Mouse (Mus musculus): ENCODE measurements around the gene Ptprr.

Gene Ptprr

DNA sequence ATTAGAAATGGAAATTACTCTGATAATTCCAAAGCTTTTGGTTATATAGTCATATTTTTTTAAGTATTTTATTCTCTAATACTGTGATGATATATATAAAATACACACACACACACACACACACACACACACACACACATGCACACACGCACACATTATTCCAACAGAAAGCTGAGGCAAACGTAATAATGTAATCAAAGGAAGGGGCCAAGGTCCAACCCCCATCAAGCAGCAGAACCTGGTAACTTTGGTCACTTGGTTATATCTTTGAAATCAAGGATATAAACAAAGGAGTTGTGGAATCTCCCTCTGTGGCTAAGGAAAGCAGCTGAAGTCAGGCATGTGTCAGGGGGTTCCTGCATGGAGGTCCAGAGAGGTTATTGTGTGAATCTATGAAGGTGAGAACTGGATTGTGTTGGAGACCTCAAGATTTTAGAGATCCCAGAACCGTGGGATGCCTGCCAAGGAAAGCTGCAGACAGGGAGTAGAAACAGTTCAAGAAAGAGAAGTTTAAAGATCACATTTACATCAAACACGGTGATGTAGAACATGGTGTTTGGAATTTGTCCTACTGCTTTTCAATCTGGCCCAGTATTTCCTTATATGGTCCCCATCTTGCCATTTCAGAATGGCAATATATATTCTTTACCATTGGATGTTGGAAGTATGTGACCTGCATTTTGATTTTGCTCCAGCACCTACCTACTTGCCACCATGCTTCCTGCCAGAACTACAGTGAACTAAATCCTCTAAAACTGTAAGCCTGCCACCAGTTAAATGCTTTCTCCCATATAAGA, 98.1 kb downstream of the Ptprr start:
- no peak for DNase-seq (ENCODE audit: low read depth, low spot score)

DNA sequence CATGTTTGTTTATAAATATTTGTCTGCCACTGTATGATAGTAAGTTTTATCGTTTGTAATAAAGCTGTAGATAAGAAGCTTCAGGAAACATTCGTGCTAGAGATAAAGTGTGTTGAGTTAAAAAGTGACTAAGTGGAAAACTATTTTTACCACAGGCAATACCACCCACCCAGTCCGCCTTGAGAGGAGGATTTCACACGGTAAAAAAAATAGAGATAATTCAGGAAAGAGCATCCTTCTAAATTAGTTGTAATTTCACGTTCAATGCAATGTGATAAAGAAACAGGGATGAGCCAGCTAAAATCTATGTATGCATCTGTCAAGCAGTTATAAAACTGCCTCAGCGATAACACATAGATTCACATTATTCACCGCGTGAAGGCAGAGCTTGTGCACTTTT, 99.0 kb downstream of the Ptprr start:
- no peak for DNase-seq (ENCODE audit: low read depth, low spot score)

DNA sequence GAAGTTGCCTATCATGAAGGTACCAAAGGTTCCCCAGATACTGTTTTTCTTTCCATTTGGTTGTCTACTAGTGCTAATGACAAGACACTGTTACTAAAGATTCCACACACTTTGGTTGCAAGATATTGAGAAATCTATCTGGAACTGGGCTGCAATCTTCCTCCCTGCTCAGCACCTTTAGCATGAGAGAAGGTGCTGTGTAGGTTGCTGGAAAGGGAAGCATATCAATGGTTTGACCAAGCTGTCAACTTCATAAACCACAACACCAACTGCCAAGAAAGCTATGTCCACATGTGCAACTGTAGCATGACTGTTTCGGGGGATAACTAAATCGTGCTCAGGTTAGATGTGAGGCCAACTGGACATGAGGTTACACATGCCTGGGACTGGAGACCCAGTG, 103.5 kb downstream of the Ptprr start:
- no peak for DNase-seq (ENCODE audit: low read depth, low spot score)

DNA sequence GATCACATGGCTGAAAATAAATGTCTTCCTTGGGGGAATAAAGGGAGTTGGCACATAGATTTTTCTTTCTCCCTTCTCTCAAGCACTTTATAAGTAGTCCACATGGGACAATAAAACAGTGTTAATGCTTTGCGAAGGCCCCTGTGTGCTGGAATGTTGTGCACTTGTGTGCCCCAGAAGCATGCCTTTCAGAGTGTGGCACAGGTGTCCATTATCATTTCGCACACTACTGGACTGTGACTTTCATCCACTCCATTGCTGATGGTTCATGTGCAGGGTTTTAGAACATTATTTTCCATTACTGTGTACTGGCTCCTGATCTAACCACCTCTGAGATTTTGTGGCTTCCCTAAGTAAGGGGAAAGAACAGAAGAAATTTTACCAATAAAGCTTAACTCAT, 105.8 kb downstream of the Ptprr start:
- DNase-seq (ENCODE audit: low read depth, low spot score), result no peak

DNA sequence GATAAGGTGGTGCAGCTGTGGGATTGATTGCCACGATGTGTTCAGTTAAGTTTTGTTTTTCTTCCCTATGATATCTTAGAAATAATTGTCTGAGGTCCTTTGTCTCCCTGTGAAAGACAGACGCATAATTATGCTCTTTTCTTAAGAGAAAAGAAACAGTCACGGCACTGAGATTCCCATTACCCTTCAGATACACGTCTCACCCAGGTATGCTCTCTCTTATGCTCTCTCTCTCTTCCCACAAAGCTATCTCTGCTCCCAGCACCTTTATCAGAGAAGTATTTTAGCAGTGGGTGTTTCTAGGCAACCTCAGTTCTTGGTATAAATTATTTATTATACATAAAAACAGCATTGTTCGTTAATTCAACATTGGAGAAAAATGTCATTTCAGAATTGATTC, 107.4 kb downstream of the Ptprr start:
- DNase-seq (ENCODE audit: low read depth, low spot score), result no peak

DNA sequence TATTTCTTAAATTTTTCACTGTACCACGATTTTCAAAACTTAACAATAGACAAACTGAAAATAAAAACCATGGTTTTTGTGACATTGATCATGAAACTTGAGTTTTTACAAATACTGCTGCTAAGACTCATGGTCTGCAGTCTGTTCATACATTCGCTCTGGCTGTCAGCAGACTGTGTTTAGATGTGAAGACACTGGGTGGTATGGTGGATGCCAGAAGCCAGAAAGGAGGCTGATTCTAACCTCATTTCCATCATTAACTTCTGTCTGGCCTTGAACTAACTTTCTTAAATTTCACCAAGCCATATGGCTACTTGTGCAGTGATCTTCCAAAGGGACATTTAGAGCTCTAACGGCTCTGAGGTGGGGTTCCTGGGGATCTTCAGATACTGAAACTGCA, 112.4 kb downstream of the Ptprr start:
- no peak for DNase-seq (ENCODE audit: low read depth, low spot score)

DNA sequence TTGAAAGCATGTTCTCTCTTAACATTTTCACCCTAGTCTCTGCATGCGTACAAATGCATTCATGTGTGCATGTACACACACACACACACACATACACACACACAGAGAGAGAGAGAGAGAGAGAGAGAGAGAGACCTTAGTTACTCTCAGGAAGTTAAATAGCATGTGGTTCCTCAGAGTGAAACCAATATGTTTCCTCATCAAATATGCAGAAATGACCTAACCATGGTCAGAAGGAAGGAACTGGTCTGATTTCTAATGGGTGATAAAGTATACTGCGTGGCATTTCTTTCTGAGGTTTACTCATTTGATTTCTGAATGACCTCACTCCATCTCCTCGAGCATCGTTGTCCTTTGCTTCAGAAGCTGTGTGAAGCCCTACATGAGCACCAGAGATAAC, 113.2 kb downstream of the Ptprr start:
- no peak for DNase-seq (ENCODE audit: low read depth, low spot score)

DNA sequence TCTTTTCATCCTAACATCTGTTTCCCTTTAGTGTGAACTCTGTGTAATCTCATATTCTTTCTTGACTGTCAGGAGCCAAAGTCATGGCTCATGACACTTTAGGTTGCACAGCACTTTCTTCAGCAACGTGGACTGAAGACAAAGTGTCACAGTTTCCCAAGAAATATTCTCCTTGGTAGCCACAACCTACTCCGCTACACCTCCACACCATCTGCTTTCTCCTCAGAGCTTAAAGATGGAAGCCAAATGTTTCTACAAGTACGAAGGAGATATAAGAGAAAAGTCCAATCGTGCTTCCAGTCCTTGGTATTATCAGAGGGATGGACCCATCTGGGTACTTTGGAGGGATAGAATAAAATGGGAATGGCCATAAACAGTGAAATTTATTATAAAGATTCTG, 114.2 kb downstream of the Ptprr start:
- DNase-seq (ENCODE audit: low read depth, low spot score), result no peak

DNA sequence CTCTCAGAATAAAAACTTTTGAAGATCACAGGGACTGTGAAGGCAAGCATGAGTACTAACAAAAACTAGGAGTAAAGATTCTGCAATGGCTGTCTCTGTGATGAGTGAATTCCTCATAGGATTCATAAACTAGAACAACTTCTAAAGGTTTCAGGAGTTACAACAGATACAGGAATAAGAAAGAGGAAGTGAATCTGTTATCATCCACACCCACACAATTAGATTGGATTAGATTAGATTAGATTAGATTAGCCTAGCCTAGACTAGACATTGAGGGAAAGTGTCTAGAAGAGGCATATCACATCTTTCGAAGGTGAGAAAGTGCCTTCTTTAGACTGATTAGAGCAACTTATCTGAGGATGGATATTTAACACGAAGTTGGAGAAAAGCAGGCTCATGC, 117.2 kb downstream of the Ptprr start:
- DNase-seq (ENCODE audit: low read depth, low spot score), result no peak

DNA sequence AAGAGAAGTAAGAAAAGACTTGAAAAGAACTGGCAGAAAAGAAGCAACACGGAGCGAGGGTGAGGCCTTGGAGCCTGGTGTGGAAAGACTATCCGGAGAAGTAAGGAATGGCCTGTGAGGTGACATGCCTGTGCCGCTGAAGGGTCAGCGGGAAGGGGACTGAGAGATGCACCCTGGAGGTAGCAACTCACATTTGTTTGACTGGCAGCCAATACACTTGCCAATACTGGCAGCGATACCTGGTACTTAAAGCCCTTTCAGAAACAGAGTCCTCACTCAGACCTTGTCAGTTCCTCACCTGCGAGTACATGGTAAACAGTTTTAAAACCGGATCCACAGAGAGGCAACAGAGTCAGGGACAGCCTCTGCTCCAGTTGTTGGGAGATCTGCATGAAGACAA, 122.2 kb downstream of the Ptprr start:
- no peak for DNase-seq (ENCODE audit: low read depth, low spot score)

DNA sequence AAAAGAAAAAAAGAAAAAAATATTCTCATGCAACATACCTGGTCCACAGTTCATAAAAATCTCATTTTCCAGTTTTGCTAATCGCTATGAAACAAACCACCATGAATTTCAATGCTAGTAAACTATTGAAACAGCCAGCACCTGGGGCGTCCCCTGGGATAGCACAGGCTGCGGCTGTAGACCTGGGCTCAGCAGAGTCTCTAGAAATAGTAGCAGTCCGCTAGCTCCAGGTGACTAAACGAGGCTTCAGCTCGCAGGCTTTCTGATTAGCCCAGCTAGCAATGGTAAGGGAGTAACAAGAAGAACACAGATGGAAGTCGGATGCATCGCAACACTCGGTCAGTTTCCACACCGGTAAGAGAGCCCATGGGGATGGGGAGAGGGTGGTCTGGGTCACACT, 125.7 kb downstream of the Ptprr start:
- no peak for DNase-seq (ENCODE audit: low read depth, low spot score)

DNA sequence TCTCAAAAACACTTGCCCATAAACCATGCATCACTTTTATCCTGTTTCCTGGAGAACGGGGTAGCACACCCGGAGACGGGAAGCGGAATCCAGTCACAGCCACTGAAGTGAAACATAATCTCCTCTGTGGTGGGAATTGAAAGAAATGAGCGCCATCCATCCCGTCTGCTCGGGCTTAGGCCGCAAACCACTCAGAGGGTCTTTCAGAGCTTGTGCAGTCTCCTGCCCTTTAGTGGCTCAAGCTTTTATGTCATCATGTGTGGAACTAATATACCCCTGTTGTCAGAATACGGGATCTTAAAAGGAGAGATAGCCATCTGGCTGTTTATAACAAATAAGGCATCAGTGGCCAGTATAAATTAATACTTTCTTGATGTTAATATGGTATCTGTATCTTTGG, 128.1 kb downstream of the Ptprr start:
- no peak for DNase-seq (ENCODE audit: low read depth, low spot score)

DNA sequence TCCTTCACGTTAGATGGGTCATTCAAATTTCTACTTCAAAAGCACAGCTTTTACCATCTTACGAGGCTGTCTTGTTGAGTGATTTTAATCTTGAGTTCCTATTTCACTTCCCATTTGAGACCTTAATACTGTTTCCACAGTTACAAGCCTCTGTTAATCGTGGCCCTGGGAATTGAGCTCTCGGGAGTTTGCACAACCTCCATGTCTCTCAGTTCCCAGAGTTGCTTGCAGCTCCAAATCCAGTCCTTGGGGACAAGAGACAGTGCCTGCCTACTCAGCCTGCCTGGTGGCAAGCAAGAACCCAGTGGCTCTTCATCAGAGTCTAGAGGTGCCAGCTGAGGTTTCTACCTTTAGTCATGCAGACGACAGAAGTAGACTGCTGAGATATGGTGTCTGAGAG, 136.7 kb downstream of the Ptprr start:
- no peak for DNase-seq (ENCODE audit: low read depth, low spot score)

DNA sequence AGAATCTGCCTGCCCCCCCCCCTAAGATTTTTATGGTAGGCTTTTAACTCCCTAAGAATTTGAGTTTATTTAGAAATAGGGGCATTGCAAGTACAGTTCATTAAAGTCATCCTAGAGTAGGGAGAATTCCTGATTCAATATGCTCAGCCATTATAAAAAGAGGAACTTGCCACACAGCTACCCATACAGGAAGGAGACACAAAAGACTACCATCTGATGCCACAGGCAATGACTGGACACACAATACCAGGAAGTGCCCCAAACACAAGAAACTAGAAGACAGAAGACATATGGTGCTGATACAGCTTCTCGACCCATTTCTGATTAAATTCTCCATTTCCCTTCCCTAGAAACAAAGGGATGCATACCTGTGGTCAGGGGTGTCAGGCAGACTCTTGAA, 138.7 kb downstream of the Ptprr start:
- no peak for DNase-seq (ENCODE audit: low read depth, low spot score)

DNA sequence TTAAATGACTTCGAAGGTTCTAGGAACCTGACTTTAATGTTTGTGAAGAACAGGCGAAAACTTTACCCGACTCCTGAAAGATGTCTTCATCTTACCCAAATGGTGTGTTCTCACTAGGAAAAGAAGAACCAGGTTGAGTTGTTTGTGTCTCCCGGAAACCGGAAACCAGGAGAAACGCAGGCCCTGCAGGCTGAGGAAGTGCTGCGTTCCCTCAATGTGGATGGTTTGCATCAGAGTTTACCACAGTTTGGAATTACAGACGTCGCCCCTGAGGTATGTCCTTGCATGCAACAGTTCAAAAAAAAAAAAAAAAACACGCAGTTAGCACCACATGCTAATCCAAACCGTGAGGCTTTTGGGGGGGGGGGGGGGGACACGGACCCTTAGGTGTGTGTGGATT, 144.3 kb downstream of the Ptprr start:
- DNase-seq (ENCODE audit: low read depth, low spot score), result no peak

DNA sequence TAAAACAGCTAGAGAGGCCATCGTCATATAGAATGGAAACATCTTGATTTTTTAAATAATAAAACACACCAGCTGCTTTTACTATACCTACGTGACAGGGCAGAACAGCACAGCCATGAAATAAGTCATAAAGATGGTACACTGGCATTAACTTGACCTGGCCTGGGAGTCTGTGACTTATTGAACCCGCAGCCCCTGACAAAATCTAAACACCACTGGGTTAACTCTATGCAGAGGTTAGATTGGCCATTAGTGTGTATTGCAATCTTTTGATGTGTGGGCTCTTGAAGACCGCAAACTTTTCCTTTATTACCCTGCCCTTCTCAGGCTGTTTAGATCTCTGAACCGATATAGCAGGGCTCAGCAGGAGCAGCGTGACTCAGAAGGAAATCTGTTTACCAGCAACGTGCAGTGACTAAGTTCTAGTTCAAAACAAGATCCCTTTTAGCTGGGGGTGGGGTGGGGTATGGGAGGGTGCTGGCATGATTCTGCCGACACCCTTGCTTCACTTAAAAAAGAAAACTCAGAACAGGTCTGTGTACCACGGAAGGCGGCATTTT, 157.4 kb downstream of the Ptprr start:
- DNase-seq (ENCODE audit: low read depth, low spot score), result no peak

DNA sequence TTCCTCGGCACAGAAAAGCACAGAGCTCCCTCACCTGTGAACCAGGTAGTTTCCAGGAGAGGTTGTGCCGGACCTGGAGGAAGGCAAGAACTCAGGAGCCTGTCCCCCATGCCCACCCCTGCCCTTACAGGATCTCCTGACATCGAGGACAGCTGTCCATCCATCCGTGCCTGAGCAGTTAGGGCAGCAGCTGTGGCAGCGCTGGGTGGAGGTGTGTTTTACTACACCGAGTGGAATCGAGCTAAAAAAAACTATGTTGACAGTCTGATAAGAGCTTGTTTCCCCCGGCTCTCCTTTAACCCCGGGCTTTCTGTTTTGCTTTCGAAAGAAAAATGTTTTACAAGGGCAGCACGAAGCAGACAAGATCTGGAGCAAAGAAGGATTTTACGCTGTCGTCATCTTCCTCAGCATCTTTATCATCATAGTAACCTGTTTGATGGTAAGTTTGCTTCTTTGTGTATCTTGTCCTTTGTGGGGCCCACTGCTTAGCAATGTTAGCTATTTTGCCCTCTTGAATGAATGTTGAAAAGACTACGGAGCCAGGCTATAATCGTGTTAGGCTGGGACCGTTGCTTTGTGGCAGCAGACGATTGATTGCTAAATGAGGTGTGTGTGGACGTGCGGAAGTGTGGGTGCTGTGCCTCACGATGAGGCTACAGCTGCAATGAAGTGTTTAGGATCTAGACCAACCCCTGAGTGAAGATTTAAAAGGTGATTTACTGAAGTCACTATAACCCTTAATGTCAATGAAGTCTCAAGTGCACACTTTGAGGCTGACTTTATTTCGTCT, 159.6 kb downstream of the Ptprr start:
- no peak for DNase-seq (ENCODE audit: low read depth, low spot score)

DNA sequence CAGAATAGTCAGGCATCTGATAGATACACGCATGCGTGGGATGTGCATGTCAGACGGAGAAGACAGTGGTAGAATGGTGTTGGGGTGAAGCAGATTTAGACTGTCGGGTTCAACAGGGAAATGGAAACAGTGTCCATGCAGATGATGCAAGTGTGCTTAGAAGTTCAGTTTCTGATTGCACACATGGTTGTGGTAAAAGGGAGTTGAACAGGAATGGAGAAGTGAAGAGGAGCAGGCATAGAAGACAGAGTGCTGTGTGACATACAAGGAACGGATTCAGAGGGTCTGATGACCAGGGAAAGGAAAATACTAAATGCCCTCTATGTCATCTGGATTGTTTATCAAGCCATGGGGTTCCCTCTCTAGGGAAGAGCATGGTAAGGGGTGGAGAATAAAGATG, 163.2 kb downstream of the Ptprr start:
- DNase-seq (ENCODE audit: low read depth, low spot score), result no peak

DNA sequence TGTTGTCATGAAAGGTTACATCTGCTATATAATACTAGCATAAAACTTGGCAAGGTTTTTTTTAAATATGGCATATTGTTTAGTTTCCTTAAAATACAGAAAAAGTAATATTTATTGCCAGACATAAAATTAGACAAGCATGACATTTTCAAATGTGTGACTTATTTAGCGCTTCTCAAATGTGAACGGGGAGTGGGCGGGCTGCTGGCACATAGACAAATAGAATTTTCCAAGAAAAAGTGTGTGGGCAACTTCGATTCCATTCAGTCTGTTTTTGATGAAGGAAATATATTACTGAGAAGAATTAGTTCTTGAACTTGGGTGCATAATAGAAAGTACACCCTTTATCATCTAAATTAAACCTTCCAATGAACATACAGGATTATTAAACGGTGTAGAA, 164.2 kb downstream of the Ptprr start:
- DNase-seq (ENCODE audit: low read depth, low spot score), result no peak

DNA sequence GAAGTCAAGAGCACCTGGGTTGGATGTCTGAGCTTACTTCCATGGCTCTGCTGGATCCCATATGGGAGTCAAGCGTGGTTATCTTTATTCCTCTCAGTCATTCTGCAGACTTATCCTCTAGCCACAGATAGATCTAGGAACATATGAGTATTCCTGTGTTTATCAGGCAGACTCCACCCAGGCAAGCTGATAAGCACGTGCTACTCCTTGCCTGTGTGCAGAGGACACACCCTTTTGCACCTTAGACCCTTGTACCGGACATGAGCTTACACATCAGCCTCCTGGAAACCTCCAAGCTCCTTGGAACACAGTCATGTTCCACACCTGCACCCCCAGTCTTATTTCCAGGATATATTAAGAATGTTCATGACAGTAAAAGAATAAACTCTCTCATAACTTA, 165.2 kb downstream of the Ptprr start:
- DNase-seq (ENCODE audit: low read depth, low spot score), result no peak

DNA sequence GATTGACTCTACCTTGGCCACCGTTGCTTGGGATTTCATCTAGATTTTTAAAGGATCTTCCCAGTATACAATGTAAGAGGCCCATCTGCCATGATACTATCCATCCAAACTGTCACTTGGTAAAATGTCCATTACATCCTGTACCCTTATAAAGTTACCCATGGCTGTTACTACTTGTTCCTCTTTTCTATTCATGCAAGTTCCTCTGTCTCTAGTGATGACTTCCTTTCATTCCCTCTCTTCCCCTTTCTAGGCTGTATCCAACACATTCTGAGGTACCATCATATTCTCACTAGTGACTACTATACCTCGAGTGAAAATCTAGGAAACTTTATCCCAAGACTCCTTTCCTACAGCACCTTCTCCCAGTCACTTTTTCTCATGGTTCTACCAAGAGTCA, 173.7 kb downstream of the Ptprr start:
- DNase-seq (ENCODE audit: low read depth, low spot score), result no peak

DNA sequence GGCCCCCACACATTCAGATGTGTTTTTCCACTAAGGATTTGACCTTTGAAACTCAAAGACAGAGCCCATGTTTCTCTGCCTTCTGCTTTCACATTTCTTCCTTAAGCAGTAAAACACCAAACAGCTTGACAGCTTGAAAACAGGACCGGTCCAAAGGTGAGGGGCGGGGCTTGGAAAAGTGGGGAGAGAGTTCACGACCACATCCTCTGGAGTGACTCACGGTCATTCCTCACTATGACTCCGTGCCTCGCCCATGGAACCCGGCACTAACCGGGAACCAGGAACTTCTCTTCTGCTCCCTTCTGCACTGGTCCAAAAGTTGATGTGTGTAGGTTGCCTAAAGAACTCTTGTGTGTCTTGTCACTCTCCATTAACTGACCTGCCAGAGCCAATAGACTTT, 174.3 kb downstream of the Ptprr start:
- no peak for DNase-seq (ENCODE audit: low read depth, low spot score)

DNA sequence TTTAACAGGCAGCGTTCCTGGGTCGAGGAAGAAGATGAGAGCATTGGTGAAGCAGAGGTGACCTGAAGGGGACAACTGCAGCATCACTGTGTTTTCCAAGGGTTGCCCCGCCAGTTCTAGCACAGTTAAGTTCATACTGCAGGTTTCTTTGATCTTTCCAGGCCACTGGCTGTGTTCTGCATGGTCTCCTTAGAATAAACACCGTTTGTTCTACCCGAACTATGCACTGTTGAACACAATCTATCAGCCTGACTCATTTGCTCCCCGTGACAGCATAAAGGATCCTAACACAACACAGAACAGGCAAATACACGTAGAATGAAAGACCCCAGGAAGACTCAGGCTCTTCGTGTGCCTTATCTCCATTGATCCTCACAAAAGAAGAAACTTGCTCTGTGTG, 176.4 kb downstream of the Ptprr start:
- no peak for DNase-seq (ENCODE audit: low read depth, low spot score)

Measured in R1 (cell line).